Mouse (Mus musculus) kidney, postnatal 4 days (tissue): ENCODE measurements around the gene Ankrd49.

Experiments
- DNase-seq, 2 experiments: peaks; one replicate each; pipeline ENCODE4 v3.0.0; 2021; ENCODE audit warnings: mixed read lengths in 2 of 2

Ankrd49 gene

DNA sequence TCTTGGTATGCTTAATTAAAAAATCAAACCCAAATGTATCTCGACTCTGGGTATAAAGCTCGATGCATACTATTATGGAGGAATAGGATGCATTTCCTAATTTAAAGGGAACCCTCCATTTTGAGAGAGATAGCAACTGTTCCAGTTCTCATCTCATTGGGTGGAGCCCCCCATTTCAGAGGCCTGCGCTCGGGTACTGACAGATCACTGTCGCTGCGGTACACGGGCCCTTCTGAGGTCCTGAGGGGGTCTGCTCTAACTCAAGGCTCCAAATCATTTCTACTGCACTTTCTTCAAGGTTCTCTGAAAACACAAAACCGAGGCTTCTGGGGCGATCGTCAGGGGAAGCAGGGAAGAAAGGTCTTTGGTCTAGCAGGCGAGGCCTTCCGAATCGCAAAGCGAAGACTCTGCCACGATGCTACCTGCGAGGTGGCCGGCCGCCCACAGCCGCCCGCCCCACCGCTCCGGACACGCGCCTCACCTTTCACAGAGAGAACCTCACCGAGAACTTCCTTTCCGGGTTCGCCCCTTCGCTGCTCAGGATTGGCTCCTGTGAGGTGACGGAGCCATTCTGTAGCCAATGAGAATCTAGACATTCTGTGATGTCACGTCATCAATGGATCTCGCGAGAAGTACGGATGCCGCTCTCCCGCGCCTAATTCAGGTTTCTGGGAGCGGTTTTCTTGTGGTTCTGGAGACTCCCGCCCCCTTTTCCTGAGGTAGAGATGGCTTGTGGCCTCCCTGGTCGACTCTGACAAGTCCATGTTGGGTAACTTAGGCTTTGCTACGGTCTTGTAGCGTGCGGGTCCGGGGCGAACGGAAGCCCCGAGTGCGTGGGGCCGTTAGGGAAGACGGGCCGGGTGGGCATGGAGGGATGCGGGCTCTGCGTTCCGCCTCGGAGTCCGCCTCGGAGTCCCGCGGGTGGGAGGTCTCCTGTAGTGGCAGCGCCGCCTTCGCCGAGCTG, at the start of gene Ankrd49, which contains the start of gene Mre11a:
TSS of gene Ankrd49 (minus strand) at position 818 of the 964 bp plus-strand sequence.
TSS of gene Mre11a (plus strand) at position 616 of the 964 bp plus-strand sequence.
- peak; percentile 90 to 94 for DNase-seq

- DNase-seq = no peak
These were observed 47.4 kb upstream of the Ankrd49 start for GRCm38 (mm10) chr9:14832046-14832445.

DNA sequence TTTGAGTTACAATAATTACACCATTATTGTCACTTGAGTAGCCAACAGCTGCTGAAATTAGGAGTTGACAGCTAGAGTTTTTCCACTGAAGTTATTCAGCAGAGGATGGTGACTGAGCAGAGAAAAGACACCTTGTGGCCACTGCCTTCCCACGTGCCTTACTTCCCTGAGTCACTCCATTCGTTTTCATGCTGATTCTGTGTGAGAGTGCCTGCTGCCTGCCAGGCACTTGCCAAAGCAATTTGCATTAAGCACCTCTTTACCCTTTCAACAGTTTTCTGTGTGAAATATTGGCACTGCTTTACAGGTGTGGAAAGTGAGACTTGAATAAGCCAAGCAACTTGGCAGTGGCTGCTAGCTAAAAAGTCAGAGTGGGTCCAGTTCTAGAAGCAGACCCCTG, 43.2 kb upstream of the Ankrd49 start:
- DNase-seq = no peak

GRCm38 (mm10) chr9:14824840-14825239, 40.2 kb upstream of the Ankrd49 start:
- no peak for DNase-seq

- no peak for DNase-seq
These were observed 36.7 kb upstream of the Ankrd49 start for GRCm38 (mm10) chr9:14821396-14821795.

- no peak for DNase-seq
These were observed 25.5 kb upstream of the Ankrd49 start for GRCm38 (mm10) chr9:14810111-14810510.

GRCm38 (mm10) chr9:14806786-14807185, 22.1 kb upstream of the Ankrd49 start:
- no peak for DNase-seq

DNA sequence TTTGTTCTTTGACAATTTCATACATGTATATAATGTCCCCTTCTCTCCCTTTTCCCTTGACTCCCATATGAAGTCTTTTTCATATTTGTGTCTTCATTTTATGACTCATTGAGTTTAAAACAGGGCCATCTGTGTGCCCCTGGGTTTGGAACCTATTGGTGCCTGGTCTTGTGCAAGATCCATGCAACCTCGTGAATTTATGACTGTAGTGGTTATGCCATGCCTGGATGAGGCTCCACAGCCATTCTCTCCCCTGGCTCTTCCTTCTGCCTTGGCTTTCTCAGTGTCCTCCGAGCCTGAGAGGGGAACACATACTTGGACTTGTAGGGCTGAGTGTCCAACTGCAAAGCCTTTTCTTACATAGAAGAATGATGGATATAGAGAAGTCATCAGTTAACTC, 21.1 kb upstream of the Ankrd49 start:
- DNase-seq = no peak

GRCm38 (mm10) chr9:14787356-14787755, 2.7 kb upstream of the Ankrd49 start:
- no peak for DNase-seq

GRCm38 (mm10) chr9:14778341-14778740, 6.3 kb downstream of the Ankrd49 start:
- DNase-seq = no peak

- DNase-seq = peak in 1 of 2 experiments; percentile 11
These were observed 10.8 kb downstream of the Ankrd49 start for GRCm38 (mm10) chr9:14773813-14774212.

DNA sequence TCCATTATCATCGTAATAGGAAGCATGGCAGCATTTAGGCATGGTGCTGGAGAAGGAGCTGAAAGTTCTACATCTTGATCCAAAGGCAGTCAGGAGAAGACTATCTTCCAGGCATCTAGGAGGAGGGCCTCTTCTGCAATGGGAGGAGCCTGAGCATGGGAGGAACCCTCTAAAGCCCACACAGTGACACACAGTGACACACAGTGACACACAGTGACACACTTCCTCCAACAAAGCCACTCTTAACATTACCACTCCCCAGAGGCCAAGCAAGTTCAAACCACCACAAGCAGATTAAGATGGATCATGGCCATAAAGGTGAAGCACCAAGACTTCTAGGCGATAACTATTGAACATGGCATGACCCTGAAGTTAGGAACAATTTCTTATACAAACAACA, 12.6 kb downstream of the Ankrd49 start:
- no peak for DNase-seq

- DNase-seq = peak; percentile 20 to 25
These were observed 13.7 kb downstream of the Ankrd49 start, which contains the start of gene 1700012B09Rik for GRCm38 (mm10) chr9:14770803-14771471. TSS of gene 1700012B09Rik (minus strand) at chr9:14771030.

DNA sequence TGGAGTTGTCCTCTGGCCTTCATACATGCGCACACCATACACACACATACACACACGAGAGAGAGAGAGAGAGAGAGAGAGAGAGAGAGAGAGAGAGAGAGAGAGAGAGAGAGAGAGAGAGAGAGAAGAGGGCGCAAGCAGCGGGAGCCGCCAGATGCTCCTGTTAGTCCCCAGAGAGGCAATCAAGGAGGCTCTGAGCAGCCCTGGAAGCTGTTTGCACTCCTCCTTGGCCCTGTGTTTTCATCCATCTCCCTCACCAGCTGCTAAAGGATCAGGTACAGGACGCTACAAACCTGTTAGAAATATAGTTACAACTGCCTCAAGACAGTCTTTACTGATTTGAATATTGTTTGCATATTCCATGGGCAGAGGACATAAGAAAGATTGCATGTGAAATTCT, 14.8 kb downstream of the Ankrd49 start:
- no peak for DNase-seq

DNA sequence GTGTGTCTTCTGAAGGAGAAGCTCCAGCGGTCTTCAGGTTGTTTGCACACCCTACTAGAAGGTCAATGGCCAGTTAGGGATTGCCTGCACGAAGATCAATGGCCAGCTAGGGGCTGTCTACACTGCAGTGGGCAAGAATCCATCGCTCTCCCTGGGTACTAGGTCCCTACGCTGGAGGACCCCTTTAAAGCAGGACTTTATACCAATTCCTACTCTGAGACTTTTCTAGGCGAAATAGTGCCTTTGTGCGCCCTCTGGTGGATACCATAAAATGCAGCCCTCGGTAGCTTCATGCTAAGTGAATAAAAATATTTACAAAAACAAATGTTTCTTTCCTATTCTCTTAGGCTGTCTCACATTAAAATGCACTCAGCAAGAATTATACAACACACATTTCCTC, 19.9 kb downstream of the Ankrd49 start:
- DNase-seq = peak; percentile 75 to 77

DNA sequence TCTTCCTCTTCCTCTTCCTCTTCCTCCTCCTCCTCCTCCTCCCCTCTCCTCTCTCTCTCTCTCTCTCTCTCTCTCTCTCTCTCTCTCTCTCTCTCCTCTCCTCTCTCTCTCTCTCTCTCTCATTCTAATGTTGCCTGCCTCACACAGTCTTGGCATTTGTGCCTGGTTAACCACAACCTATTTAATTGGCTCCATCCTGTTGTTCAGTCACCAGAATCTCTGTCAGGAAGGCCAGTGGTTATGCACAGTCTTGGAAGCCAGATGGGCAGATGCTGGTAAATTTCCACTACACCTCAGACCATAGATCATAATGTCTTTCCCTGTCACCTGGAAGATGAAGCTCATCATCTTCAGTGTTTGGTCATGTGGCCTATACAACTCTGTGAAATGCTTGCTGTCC, 25.4 kb downstream of the Ankrd49 start:
- DNase-seq = no peak

DNA sequence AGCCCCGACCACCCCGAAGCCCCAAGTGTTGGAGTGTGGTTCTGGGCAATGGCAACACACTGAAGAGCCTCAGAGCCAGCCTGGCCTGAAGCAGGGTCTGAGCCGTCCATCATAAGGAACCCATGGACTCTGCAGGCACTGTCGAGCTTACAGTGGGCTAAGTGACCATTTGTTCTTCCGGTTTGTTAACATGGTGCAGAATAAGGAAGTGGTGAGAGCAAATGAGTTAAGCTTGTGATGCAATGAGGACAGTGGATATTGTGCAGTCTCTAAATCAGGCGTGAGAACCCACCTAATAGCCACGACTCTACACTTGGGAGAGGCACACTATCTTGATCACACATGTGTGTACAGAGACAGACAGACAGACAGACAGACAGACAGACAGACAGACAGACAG, 26.1 kb downstream of the Ankrd49 start:
- no peak for DNase-seq

DNA sequence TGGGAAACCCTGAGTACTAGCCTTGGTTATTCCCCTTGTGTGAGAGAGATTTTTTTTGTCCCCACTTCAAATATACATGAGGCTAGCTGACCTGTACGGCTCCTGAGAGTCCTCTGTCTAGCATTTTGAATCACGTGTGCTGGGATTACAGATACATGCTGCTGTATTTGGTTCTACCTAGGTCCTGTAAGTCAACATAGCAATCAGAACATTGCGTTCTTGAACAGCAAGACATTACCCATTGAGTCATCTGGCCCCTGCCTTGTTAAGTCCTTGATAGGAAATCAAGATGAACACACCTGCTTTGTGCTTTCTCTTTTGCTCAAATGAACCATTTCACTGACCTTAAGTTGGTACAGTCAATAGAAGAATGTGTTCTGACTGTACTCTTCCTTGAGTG, 30.2 kb downstream of the Ankrd49 start:
- no peak for DNase-seq

- DNase-seq = no peak
These were observed 30.7 kb downstream of the Ankrd49 start for GRCm38 (mm10) chr9:14753947-14754346.

DNA sequence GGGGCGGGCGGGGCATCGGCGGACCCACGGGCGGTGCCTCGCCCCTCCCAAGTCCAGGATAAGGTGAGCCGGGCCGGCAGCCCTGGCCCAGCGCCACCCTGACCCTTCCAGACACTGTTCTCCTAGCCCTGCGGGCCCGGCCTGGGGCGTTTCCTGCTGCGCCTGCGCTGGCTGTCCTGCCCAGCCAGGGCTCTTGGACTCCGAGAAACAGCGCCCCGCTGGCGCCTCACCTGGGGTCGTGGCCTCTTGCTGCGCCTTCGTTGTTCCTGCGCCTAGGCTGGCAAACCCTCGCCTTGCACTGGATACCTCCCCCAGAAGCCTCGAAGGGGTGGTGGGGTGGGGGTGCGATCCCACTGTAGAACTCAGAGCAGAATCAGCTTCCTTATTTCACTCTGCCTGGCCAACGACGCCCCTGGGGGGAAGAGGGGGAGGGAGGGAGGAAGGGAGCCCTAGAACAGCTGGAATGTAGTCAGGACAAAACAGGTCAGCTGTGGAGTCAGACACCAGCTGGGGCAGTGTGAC, 32.6 kb downstream of the Ankrd49 start, which contains the start of gene Fut4:
TSS of gene Fut4 (minus strand) at position 393 of the 522 bp plus-strand sequence.
- peak; percentile 72 to 84 for DNase-seq

DNA sequence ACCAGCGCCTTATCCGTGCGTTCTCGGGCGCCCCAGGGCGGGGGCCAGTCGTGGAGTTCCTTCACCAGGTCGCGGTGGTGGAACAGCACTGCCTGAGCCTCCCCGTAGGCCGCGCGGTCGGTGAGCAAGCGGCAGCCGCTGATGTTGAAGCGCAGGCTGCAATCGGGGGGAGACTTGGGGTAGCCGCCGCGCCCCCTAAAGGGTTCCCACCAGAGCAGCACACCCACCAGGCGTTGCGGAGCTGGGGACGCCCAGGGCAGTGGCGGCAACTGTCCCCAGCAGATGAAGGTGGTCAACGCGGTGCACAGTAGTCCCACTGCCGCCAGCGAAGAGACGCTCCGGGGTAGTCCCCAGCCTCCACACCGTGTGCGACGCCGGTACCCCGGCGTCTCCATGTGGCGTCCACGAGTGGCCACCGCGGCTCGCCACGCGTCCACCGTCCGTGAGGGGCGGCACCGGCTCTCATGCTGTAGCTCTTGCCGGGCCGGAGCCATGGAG, 33.1 kb downstream of the Ankrd49 start:
- peak; percentile 47 to 64 for DNase-seq

- DNase-seq = peak in 1 of 2 experiments; percentile 5
These were observed 33.7 kb downstream of the Ankrd49 start for GRCm38 (mm10) chr9:14750901-14751502.
